Mouse (Mus musculus): ENCODE data around the gene Cdc14a. TPM values are rescaled to one million over a fixed set of nuclear protein-coding genes. Genes with fewer than 3 reads are reported as not detected.
A peak's percentile ranks its signal among the peaks of the same experiment; 100 is the strongest.

Cdc14a gene
- polyA plus RNA-seq, 1 experiment: 2.9 TPM

DNA sequence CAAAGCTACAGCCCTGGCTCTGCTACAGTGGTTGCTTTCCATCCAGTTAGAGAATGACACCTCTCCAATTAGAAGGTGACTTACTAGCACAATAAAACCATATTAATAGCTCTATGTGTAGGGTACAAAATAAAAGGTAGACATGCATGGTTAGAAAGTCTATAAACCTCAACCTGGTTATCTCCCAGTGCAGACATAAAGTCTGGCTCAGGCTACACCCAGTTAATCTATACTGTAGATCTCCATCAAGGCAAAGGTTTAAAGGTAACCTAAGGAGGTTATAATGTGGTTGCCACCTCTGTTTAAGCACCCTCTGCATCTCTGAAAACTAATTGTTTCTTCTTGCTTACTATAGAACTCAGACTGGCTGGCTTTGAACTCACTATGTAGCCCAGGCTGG is 36.9 kb downstream of the Cdc14a start:
- no peak overlapping the region for H3K27ac ChIP-seq (ENCODE audit: insufficient read depth, low read length)
- TF ChIP-seq POLR2A (IDR thresholded peaks at IDR 0.05; ENCODE audit: extremely low read depth, insufficient read depth, low read length) (no peak), CTCF (IDR thresholded peaks at IDR 0.05; ENCODE audit: extremely low read depth, insufficient read depth, low read length) (no peak)
- no peaks in the 10 kb centered on the region for H3K4me1 ChIP-seq (ENCODE audit: control insufficient read depth, insufficient read depth, low read length)
- H3K4me3 ChIP-seq (ENCODE audit: insufficient read depth, low read length): no peak overlapping the region

DNA sequence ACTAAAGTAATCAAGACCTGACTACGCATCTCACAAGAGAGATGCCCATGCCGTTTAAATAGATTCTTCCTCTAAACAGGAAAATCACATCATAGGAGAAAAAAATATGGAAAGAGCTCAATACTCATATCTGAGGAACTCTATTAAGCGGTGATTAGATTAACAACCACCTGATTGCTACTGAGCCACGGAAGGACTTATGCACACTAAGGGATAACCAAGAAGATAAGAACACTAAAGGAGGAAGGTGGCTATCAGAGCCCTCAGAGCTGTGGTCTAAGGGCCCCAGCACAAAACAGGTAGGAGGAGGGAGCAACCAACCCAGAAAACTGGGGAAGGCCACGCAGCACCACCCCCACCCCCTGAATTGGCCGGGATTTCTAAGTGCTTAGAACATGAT is 37.5 kb downstream of the Cdc14a start:
- TF ChIP-seq POLR2A (IDR thresholded peaks at IDR 0.05; ENCODE audit: extremely low read depth, insufficient read depth, low read length) (no peak), CTCF (IDR thresholded peaks at IDR 0.05; ENCODE audit: extremely low read depth, insufficient read depth, low read length) (no peak)
- no peaks in the 10 kb centered on the region for H3K4me1 ChIP-seq (ENCODE audit: control insufficient read depth, insufficient read depth, low read length)
- no peak overlapping the region for H3K4me3 ChIP-seq (ENCODE audit: insufficient read depth, low read length)
- H3K27ac ChIP-seq (ENCODE audit: insufficient read depth, low read length): no peak overlapping the region

DNA sequence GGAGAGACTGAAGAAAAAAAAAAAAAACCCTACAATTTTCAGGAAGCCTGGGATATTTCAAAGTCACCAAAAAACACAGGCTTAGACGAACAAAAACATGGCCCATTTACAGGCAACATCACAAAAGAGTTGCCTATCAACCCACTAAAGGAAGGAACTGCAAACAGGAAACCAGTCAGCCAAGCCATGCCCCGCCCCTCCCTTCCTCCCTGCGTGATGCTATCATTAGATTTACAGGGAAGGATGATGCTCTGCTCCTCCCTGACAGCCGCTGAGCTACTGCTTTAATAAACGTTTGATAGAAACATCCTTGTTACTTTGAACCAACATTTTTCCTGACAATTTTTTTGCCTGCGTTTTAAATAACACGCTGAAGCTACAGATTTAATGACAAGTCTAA is 39.5 kb downstream of the Cdc14a start:
- no peak for TF ChIP-seq CTCF (IDR thresholded peaks at IDR 0.05; ENCODE audit: extremely low read depth, insufficient read depth, low read length)
- no peak for TF ChIP-seq POLR2A (IDR thresholded peaks at IDR 0.05; ENCODE audit: extremely low read depth, insufficient read depth, low read length)
- no peak overlapping the region for H3K4me3 ChIP-seq (ENCODE audit: insufficient read depth, low read length)
- no peak overlapping the region for H3K27ac ChIP-seq (ENCODE audit: insufficient read depth, low read length)
- H3K4me1 ChIP-seq (ENCODE audit: control insufficient read depth, insufficient read depth, low read length): no peaks in the 10 kb centered on the region

DNA sequence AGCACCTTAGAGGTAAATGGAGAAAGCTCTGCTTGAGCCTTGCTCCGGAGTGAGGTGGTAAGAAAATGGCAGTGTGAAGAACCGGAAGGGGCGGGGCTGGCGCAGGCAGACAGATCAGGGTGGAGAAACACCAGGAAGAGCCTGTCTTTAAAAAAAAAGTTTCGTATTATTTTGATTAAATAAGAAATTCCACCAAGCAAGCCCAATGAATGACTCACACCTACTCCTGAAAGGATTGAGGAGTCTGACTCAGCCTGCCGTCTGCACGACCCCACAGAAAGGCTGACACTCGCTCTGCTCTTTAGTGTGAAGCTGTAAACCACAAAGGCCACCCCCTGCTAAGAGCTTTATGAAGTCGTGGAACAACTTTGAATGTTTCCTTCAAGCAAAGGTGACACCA is 43.5 kb downstream of the Cdc14a start:
- TF ChIP-seq POLR2A (IDR thresholded peaks at IDR 0.05; ENCODE audit: extremely low read depth, insufficient read depth, low read length) (no peak), CTCF (IDR thresholded peaks at IDR 0.05; ENCODE audit: extremely low read depth, insufficient read depth, low read length) (no peak)
- no peak overlapping the region for H3K4me3 ChIP-seq (ENCODE audit: insufficient read depth, low read length)
- H3K27ac ChIP-seq (ENCODE audit: insufficient read depth, low read length): no peak overlapping the region
- H3K4me1 ChIP-seq (ENCODE audit: control insufficient read depth, insufficient read depth, low read length): no peaks in the 10 kb centered on the region

DNA sequence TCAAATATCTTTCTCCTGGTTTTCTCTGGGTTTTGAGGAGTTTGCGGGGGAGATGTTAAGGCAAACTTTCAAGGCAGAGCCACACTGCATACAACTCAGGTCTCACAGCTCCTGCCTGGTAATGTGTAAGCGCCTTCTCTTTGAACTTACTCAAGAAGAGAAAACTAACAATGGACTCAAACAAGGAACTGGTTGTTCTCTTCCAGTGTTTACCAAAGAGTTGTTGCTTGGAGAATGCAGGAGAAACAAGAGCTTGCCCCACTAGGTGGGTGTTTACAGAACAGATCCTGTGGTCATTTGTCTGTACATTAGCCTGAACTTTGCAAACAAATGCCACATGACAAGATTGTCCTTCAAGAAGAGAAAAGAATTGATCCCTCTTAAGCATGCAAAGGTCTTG is 48.4 kb downstream of the Cdc14a start:
- no peaks in the 10 kb centered on the region for H3K4me1 ChIP-seq (ENCODE audit: control insufficient read depth, insufficient read depth, low read length)
- peak overlapping the region; percentile 47; the same call in 1 of the 2 replicates for H3K27ac ChIP-seq (ENCODE audit: insufficient read depth, low read length)
- TF ChIP-seq CTCF (IDR thresholded peaks at IDR 0.05; ENCODE audit: extremely low read depth, insufficient read depth, low read length): no peak
- TF ChIP-seq POLR2A (IDR thresholded peaks at IDR 0.05; ENCODE audit: extremely low read depth, insufficient read depth, low read length): no peak
- H3K4me3 ChIP-seq (ENCODE audit: insufficient read depth, low read length): no peak overlapping the region

DNA sequence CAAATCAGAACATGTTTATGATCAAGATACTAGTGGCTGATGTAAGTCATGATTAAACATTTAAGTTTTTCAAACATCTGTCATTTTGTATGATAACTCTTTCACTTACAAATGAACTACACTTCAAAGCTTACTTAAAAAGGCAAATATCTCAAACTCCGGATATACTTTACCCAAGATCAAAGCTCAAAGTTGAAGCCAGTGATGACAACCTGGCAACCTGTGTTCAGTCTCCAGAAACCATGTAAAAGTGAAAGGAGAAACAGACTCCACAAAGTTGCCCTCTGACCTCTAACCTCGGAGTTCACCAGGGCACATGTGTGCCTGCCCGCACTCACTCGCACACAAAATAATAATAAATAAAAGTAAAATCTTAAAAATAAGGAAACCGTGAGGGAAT is 49.3 kb downstream of the Cdc14a start:
- Histone ChIP-seq H3K4me3 (ENCODE audit: insufficient read depth, low read length) (no peak overlapping the region), H3K4me1 (ENCODE audit: control insufficient read depth, insufficient read depth, low read length) (no peaks in the 10 kb centered on the region), H3K27ac (ENCODE audit: insufficient read depth, low read length) (no peak overlapping the region)
- no peak for TF ChIP-seq CTCF (IDR thresholded peaks at IDR 0.05; ENCODE audit: extremely low read depth, insufficient read depth, low read length)
- no peak for TF ChIP-seq POLR2A (IDR thresholded peaks at IDR 0.05; ENCODE audit: extremely low read depth, insufficient read depth, low read length)

DNA sequence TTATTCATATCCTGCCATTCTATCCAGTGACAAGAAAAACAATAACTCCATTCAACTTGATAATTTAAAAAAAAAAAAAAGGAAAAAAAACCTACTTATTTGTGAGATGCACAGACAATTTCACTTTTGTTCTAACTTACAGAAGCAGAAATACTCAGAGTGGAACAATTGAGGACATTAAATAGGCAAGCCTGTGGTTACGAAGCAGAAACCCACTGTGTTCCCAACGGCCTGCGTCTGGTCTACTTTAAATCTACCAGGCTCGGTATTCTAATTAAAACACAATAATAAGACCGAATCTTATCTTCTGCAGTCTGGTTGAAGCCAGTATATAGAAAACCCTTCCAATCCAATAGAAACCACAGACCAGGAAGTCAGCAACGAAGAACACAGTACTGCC is 50.6 kb downstream of the Cdc14a start:
- Histone ChIP-seq H3K4me1 (ENCODE audit: control insufficient read depth, insufficient read depth, low read length) (no peaks in the 10 kb centered on the region), H3K4me3 (ENCODE audit: insufficient read depth, low read length) (no peak overlapping the region), H3K27ac (ENCODE audit: insufficient read depth, low read length) (no peak overlapping the region)
- TF ChIP-seq CTCF (IDR thresholded peaks at IDR 0.05; ENCODE audit: extremely low read depth, insufficient read depth, low read length): no peak
- no peak for TF ChIP-seq POLR2A (IDR thresholded peaks at IDR 0.05; ENCODE audit: extremely low read depth, insufficient read depth, low read length)

DNA sequence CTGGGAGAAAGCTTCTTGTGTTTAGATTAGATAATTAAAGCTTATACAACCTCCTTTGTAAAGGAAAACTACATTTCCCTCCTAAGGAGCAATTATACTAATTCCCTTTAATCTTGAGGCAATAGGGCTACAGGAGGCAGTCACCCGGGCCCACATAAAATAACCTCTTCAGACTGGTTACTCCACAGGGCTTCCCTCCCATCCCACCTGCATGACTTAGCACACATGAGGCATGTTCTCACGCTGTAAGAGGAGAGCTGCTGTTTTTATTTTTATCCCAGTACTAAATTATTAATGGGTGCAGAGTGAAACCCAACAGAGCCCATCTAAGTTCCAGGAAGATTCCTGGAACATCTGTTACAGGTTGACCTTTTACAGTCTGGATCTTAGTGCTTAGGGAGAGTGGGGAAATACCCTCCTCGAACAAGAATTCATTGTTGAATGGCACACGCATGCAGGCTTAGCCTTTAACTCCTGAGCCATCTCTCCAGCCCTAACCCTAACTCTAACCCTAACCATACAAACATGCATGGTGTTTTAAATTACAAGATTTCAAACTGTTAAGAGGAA is 54.9 kb downstream of the Cdc14a start:
- H3K4me1 ChIP-seq (ENCODE audit: control insufficient read depth, insufficient read depth, low read length): no peaks in the 10 kb centered on the region
- no peak overlapping the region for H3K4me3 ChIP-seq (ENCODE audit: insufficient read depth, low read length)
- TF ChIP-seq POLR2A (IDR thresholded peaks at IDR 0.05; ENCODE audit: extremely low read depth, insufficient read depth, low read length) (no peak), CTCF (IDR thresholded peaks at IDR 0.05; ENCODE audit: extremely low read depth, insufficient read depth, low read length) (no peak)
- no peak overlapping the region for H3K27ac ChIP-seq (ENCODE audit: insufficient read depth, low read length)

DNA sequence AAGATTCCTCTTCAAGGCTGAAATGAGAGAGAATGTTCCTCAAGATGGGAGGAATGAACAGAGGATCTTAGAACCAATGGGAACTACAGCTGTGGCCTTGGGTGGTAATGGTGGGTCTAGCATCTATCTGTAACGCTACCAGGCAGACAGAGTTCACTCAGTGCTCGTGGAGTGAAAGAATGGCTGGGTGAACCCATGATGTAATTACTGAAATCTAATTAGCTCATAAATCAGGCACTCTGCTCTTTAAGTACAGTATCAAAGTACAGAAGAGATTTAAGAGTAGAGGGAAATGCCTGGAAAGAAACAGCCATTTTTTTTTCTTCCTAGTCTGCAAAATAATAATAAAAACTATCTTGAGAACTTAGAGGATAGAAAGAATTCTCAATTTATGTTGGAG is 57.7 kb downstream of the Cdc14a start:
- Histone ChIP-seq H3K4me3 (ENCODE audit: insufficient read depth, low read length) (no peak overlapping the region), H3K4me1 (ENCODE audit: control insufficient read depth, insufficient read depth, low read length) (no peaks in the 10 kb centered on the region), H3K27ac (ENCODE audit: insufficient read depth, low read length) (no peak overlapping the region)
- no peak for TF ChIP-seq CTCF (IDR thresholded peaks at IDR 0.05; ENCODE audit: extremely low read depth, insufficient read depth, low read length)
- no peak for TF ChIP-seq POLR2A (IDR thresholded peaks at IDR 0.05; ENCODE audit: extremely low read depth, insufficient read depth, low read length)

DNA sequence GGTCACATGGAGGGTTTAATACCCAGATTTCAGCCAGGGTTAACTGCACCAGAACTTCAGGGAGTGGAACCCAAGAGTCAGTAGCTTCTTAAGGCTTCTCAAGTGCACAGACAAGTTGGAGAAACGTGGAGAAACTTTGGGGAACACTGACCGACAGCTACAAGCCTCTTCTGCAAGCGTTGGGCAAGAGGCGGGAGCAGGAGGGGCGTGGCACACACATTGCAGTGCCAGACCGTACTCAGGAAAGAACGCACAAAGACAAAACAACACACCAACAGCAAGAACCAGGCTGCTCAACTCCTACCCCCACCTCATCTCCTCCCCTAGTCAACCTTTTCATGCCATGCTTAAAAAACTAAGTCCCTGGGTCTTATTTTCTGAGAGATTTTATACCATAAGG is 61.9 kb downstream of the Cdc14a start:
- H3K4me1 ChIP-seq (ENCODE audit: control insufficient read depth, insufficient read depth, low read length): no peaks in the 10 kb centered on the region
- TF ChIP-seq POLR2A (IDR thresholded peaks at IDR 0.05; ENCODE audit: extremely low read depth, insufficient read depth, low read length): no peak
- TF ChIP-seq CTCF (IDR thresholded peaks at IDR 0.05; ENCODE audit: extremely low read depth, insufficient read depth, low read length): no peak
- no peak overlapping the region for H3K27ac ChIP-seq (ENCODE audit: insufficient read depth, low read length)
- H3K4me3 ChIP-seq (ENCODE audit: insufficient read depth, low read length): no peak overlapping the region
